Mouse (Mus musculus) forebrain, postnatal 0 days (tissue): Measurements from ENCODE around the gene Mrm1. TPM values are rescaled to one million over a fixed set of nuclear protein-coding genes. Genes with fewer than 3 reads are reported as not detected.
A peak's percentile ranks its signal among the peaks of the same experiment; 100 is the strongest.

Experiments used
- ATAC-seq: fragments of 200-750 bp; cut with Nextera tagmentation; 2 replicates; pipeline ENCODE4 v1.8.0; 2017; ENCODE audit warnings: mild to moderate bottlenecking, moderate library complexity
- DNase-seq: peaks from one replicate; pipeline ENCODE4 v3.0.0-alpha.2; 2015
- H3K27ac ChIP-seq: fragments of 300-500 bp; sonication (generic); 2 replicates; pipeline ENCODE4 v1.5.1; 2014; ENCODE audit warnings: low read depth, mild to moderate bottlenecking, antibody characterized with exemption, low read length, moderate library complexity, mixed read lengths
- H3K27me3 ChIP-seq: fragments of 300-500 bp; sonication (generic); 2 replicates; pipeline ENCODE4 v1.6.1; 2014; ENCODE audit warnings: mild to moderate bottlenecking, low read length, mixed read lengths; ENCODE audit not compliant: insufficient read depth
- H3K36me3 ChIP-seq: fragments of 300-500 bp; sonication (generic); 2 replicates; pipeline ENCODE4 v1.6.1; 2014; ENCODE audit warnings: mild to moderate bottlenecking, moderate library complexity; ENCODE audit not compliant: insufficient read depth
- H3K4me1 ChIP-seq: fragments of 300-500 bp; sonication (generic); 2 replicates; pipeline ENCODE4 v1.6.1; 2014; ENCODE audit warnings: antibody characterized with exemption; ENCODE audit not compliant: insufficient read depth
- H3K4me2 ChIP-seq: fragments of 300-500 bp; sonication (generic); 2 replicates; pipeline ENCODE4 v1.6.1; 2014; ENCODE audit warnings: low read depth, mild to moderate bottlenecking, moderate library complexity
- H3K4me3 ChIP-seq: fragments of 300-500 bp; sonication (generic); 2 replicates; pipeline ENCODE4 v1.5.1; 2014; ENCODE audit warnings: low read depth, low read length, mixed read lengths
- H3K9ac ChIP-seq: fragments of 300-500 bp; sonication (generic); 2 replicates; pipeline ENCODE4 v1.6.1; 2014; ENCODE audit warnings: mild to moderate bottlenecking
- H3K9me3 ChIP-seq: fragments of 300-500 bp; sonication (generic); 2 replicates; pipeline ENCODE4 v1.6.1; 2016; ENCODE audit warnings: low read length
- CTCF ChIP-seq: sonication (generic); IDR thresholded peaks from 2 replicates; pipeline ENCODE4 v1.5.1; 2016; ENCODE audit warnings: antibody characterized with exemption, control low read depth, low read depth
- WGBS: fragments of 180-500 bp; shearing (Covaris S2); extraction: QIAGEN DNeasy Blood & Tissue Kit; methylation state at CpG from one replicate; pipeline ENCODE4 v1.1.7; 2014; 5-methylcytosine and 5-hydroxymethylcytosine counted together
- polyA plus RNA-seq: library from polyadenylated mRNA; unstranded; fragments of >200 nt; fragmentation: Nextera tagmentation; extraction: Ambion mirVana; gene quantifications from 2 replicates; pipeline ENCODE4 v1.2.1, GENCODE M21; 2015
- total RNA-seq: library from RNA; depleted of rRNA; stranded (reverse); fragments of >200 nt; gene quantifications from 2 replicates; pipeline ENCODE4 v1.2.3, GENCODE M21; 2014; rRNA removed

Mrm1 gene
- total RNA-seq = 14.6 and 18.2 TPM in 2 replicates
- 12.1 and 12.8 TPM in 2 replicates for polyA plus RNA-seq

GRCm38 (mm10) chr11:84818961-84819692 lies at the start of gene Mrm1:
Gene Mrm1 (minus strand): TSS chr11:84819515.
- ATAC-seq (peak; percentile 93), DNase-seq (peak; percentile 92)
- H3K4me3 ChIP-seq = peak within 1 kb of the TSS; percentile 73
- 1% methylated on average over 54 of the region's 55 CpGs for whole genome bisulfite sequencing
- H3K27me3 ChIP-seq = no peaks in the 10 kb centered on the region
- peak; percentile 90 for TF ChIP-seq CTCF
- peak within 1 kb of the TSS; percentile 72 for H3K27ac ChIP-seq
- no peaks in the 10 kb centered on the region for H3K36me3 ChIP-seq
- H3K9me3 ChIP-seq = no peaks in the 10 kb centered on the region
- H3K4me1 ChIP-seq = 0 out of 2 replicates have a peak, but pooled peaks cover 3% of the 10 kb centered on the region
- H3K9ac ChIP-seq = peak within 1 kb of the TSS; percentile 63
- peak within 1 kb of the TSS; percentile 93 for H3K4me2 ChIP-seq

GRCm38 (mm10) chr11:84868786-84869259 lies 49.5 kb upstream of the Mrm1 start:
- no peak for DNase-seq
- 20% methylated on average over 7 of the region's 7 CpGs for WGBS
- Histone ChIP-seq H3K36me3 (no peaks in the 10 kb centered on the region), H3K4me2 (peak overlapping the region; percentile 87), H3K4me3 (peak overlapping the region; percentile 90), H3K27me3 (no peaks in the 10 kb centered on the region), H3K9ac (peak overlapping the region; percentile 88), H3K9me3 (no peaks in the 10 kb centered on the region), H3K4me1 (peaks cover 6% of the 10 kb centered on the region), H3K27ac (no peak overlapping the region)
- ATAC-seq = no peak
- TF ChIP-seq CTCF = no peak

- H3K4me2 ChIP-seq = no peak overlapping the region
- H3K27ac ChIP-seq = no peak overlapping the region
- no peak overlapping the region for H3K4me3 ChIP-seq
- peaks cover 6% of the 10 kb centered on the region for H3K4me1 ChIP-seq
- no peak for TF ChIP-seq CTCF
- no peaks in the 10 kb centered on the region for H3K36me3 ChIP-seq
- H3K27me3 ChIP-seq = no peaks in the 10 kb centered on the region
- no peak overlapping the region for H3K9ac ChIP-seq
- DNase-seq (no peak), ATAC-seq (no peak)
- H3K9me3 ChIP-seq = no peaks in the 10 kb centered on the region
- WGBS = 94% methylated on average over 2 of the region's 2 CpGs
These were observed 48.3 kb upstream of the Mrm1 start for GRCm38 (mm10) chr11:84867586-84867985.

- H3K36me3 ChIP-seq = peaks cover 11% of the 10 kb centered on the region
These were observed 46.0 kb upstream of the Mrm1 start for GRCm38 (mm10) chr11:84865268-84865667.

GRCm38 (mm10) chr11:84855285-84855684 lies 36.0 kb upstream of the Mrm1 start:
- no peaks in the 10 kb centered on the region for H3K27me3 ChIP-seq
- H3K4me1 ChIP-seq = no peaks in the 10 kb centered on the region
- H3K9me3 ChIP-seq = no peaks in the 10 kb centered on the region
- 93% methylated on average over 6 of the region's 6 CpGs for WGBS
- H3K9ac ChIP-seq = no peak overlapping the region
- H3K4me2 ChIP-seq = no peak overlapping the region
- no peak overlapping the region for H3K4me3 ChIP-seq
- H3K27ac ChIP-seq = no peak overlapping the region
- TF ChIP-seq CTCF = no peak
- ATAC-seq = no peak
- no peak for DNase-seq
- peaks cover 39% of the 10 kb centered on the region for H3K36me3 ChIP-seq

More at GRCm38 (mm10) chr11:84865268-84865667, 46.0 kb upstream of the Mrm1 start:
- peaks cover 6% of the 10 kb centered on the region for H3K4me1 ChIP-seq
- TF ChIP-seq CTCF = no peak
- H3K9me3 ChIP-seq = no peaks in the 10 kb centered on the region
- H3K27me3 ChIP-seq = no peaks in the 10 kb centered on the region
- no peak overlapping the region for H3K4me2 ChIP-seq
- H3K4me3 ChIP-seq = no peak overlapping the region
- 87% methylated on average over 2 of the region's 2 CpGs for WGBS
- H3K27ac ChIP-seq = no peak overlapping the region
- H3K9ac ChIP-seq = no peak overlapping the region
- DNase-seq = no peak
- no peak for ATAC-seq

GRCm38 (mm10) chr11:84847475-84848090 lies 28.3 kb upstream of the Mrm1 start:
- 86% methylated on average over 7 of the region's 7 CpGs for WGBS

More at GRCm38 (mm10) chr11:84847475-84848090, 28.3 kb upstream of the Mrm1 start:
- ATAC-seq (no peak), DNase-seq (no peak)
- H3K36me3 ChIP-seq = peaks cover 46% of the 10 kb centered on the region
- H3K27ac ChIP-seq = no peak overlapping the region
- H3K4me1 ChIP-seq = no peaks in the 10 kb centered on the region
- H3K4me3 ChIP-seq = no peak overlapping the region
- H3K9ac ChIP-seq = no peak overlapping the region
- no peak overlapping the region for H3K4me2 ChIP-seq
- no peaks in the 10 kb centered on the region for H3K27me3 ChIP-seq
- no peak for TF ChIP-seq CTCF
- H3K9me3 ChIP-seq = no peaks in the 10 kb centered on the region
